Mouse (Mus musculus): ENCODE measurements around the gene Wrnip1.

DNA sequence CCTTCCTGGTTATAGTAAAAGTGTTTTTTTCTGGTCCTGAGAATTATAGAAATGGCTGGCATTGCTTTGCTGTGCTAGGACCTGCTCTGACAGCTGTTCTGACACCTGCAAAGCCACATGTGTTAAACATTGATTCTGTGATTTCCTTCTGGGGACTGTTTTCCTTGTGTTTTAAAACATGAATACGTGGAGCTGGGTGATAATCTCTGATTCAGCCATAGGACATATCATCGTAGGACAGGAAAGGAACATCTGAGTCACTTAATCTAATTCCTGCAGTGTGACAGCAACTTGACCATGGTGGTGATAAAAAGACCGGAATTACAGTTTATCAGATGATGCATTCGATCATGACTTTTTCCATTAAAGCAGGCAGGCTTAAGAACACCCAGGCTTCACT, 27.0 kb downstream of the Wrnip1 start:
- TF ChIP-seq CTCF (IDR thresholded peaks at IDR 0.05; ENCODE audit: control insufficient read depth, insufficient read depth, insufficient read length) (no peak), CEBPB (IDR thresholded peaks at IDR 0.05; ENCODE audit: low read depth) (no peak), MAX (IDR thresholded peaks at IDR 0.05) (no peak), USF1 (IDR thresholded peaks at IDR 0.05; ENCODE audit: low read depth) (no peak)

Data from C2C12 (cell line).